Mouse (Mus musculus): ENCODE results near the gene Ttc7b. TPM values are rescaled to one million over a fixed set of nuclear protein-coding genes. Genes with fewer than 3 reads are reported as not detected.

Gene Ttc7b
- polyA plus RNA-seq, 1 experiment from 2014 or later, result 7.4 TPM

GRCm38 (mm10) chr12:100425028-100425427 is 95.6 kb downstream of the Ttc7b start:
- no peaks in the 10 kb centered on the region for H3K9me3 ChIP-seq (ENCODE audit: control insufficient read depth, low read length)
- no peak overlapping the region for H3K4me2 ChIP-seq (ENCODE audit: low read length)
- ATAC-seq, result no peak
- no peaks in the 10 kb centered on the region for H3K27me3 ChIP-seq (replicated peaks; ENCODE audit: control insufficient read depth, insufficient read depth, low read length)
- 0 out of 2 replicates have a peak, but pooled peaks cover 2% of the 10 kb centered on the region for H3K4me1 ChIP-seq (replicated peaks; ENCODE audit: control insufficient read depth, insufficient read depth, low read length)
- H3K27ac ChIP-seq (ENCODE audit: low read length), result no peak overlapping the region
- H3K9ac ChIP-seq (replicated peaks; ENCODE audit: low read depth, low read length), result no peak overlapping the region
- 97% methylated on average over 6 of the region's 6 CpGs for WGBS
- H3K36me3 ChIP-seq (ENCODE audit: control insufficient read depth, insufficient read depth), result no peaks in the 10 kb centered on the region
- H3K4me3 ChIP-seq (replicated peaks; ENCODE audit: low read length), result no peak overlapping the region

- Histone ChIP-seq H3K9me3 (ENCODE audit: control insufficient read depth, low read length) (no peaks in the 10 kb centered on the region), H3K27me3 (replicated peaks; ENCODE audit: control insufficient read depth, insufficient read depth, low read length) (no peaks in the 10 kb centered on the region), H3K4me3 (replicated peaks; ENCODE audit: low read length) (no peak overlapping the region), H3K4me1 (replicated peaks; ENCODE audit: control insufficient read depth, insufficient read depth, low read length) (no peaks in the 10 kb centered on the region), H3K4me2 (ENCODE audit: low read length) (no peak overlapping the region), H3K36me3 (ENCODE audit: control insufficient read depth, insufficient read depth) (no peaks in the 10 kb centered on the region), H3K9ac (replicated peaks; ENCODE audit: low read depth, low read length) (no peak overlapping the region), H3K27ac (ENCODE audit: low read length) (no peak overlapping the region)
- WGBS, result 50% methylated on average over 6 of the region's 6 CpGs
- no peak for ATAC-seq
Measured at GRCm38 (mm10) chr12:100422286-100422820, 98.3 kb downstream of the Ttc7b start.

- ATAC-seq, result peak; percentile 61
- H3K4me1 ChIP-seq (replicated peaks; ENCODE audit: control insufficient read depth, insufficient read depth, low read length), result no peaks in the 10 kb centered on the region
- no peaks in the 10 kb centered on the region for H3K9me3 ChIP-seq (ENCODE audit: control insufficient read depth, low read length)
- no peak overlapping the region for H3K4me2 ChIP-seq (ENCODE audit: low read length)
- no peaks in the 10 kb centered on the region for H3K27me3 ChIP-seq (replicated peaks; ENCODE audit: control insufficient read depth, insufficient read depth, low read length)
- H3K27ac ChIP-seq (ENCODE audit: low read length), result no peak overlapping the region
- H3K9ac ChIP-seq (replicated peaks; ENCODE audit: low read depth, low read length), result no peak overlapping the region
- no peaks in the 10 kb centered on the region for H3K36me3 ChIP-seq (ENCODE audit: control insufficient read depth, insufficient read depth)
- H3K4me3 ChIP-seq (replicated peaks; ENCODE audit: low read length), result no peak overlapping the region
- 52% methylated on average over 6 of the region's 6 CpGs for WGBS
Measured at GRCm38 (mm10) chr12:100421538-100421937, 99.1 kb downstream of the Ttc7b start.

- Histone ChIP-seq H3K27ac (ENCODE audit: low read length) (no peak overlapping the region), H3K36me3 (ENCODE audit: control insufficient read depth, insufficient read depth) (no peaks in the 10 kb centered on the region), H3K4me2 (ENCODE audit: low read length) (no peak overlapping the region), H3K9ac (replicated peaks; ENCODE audit: low read depth, low read length) (no peak overlapping the region), H3K9me3 (ENCODE audit: control insufficient read depth, low read length) (no peaks in the 10 kb centered on the region), H3K27me3 (replicated peaks; ENCODE audit: control insufficient read depth, insufficient read depth, low read length) (no peaks in the 10 kb centered on the region), H3K4me1 (replicated peaks; ENCODE audit: control insufficient read depth, insufficient read depth, low read length) (no peaks in the 10 kb centered on the region), H3K4me3 (replicated peaks; ENCODE audit: low read length) (no peak overlapping the region)
- no peak for ATAC-seq
- 67% methylated on average over 6 of the region's 6 CpGs for WGBS
Measured at GRCm38 (mm10) chr12:100420903-100421302, 99.7 kb downstream of the Ttc7b start.

- H3K4me3 ChIP-seq (replicated peaks; ENCODE audit: low read length), result no peak overlapping the region
- no peaks in the 10 kb centered on the region for H3K27me3 ChIP-seq (replicated peaks; ENCODE audit: control insufficient read depth, insufficient read depth, low read length)
- H3K36me3 ChIP-seq (ENCODE audit: control insufficient read depth, insufficient read depth), result no peaks in the 10 kb centered on the region
- H3K4me1 ChIP-seq (replicated peaks; ENCODE audit: control insufficient read depth, insufficient read depth, low read length), result no peaks in the 10 kb centered on the region
- no peak overlapping the region for H3K4me2 ChIP-seq (ENCODE audit: low read length)
- H3K27ac ChIP-seq (ENCODE audit: low read length), result no peak overlapping the region
- H3K9ac ChIP-seq (replicated peaks; ENCODE audit: low read depth, low read length), result no peak overlapping the region
- 71% methylated on average over 9 of the region's 9 CpGs for WGBS
- no peaks in the 10 kb centered on the region for H3K9me3 ChIP-seq (ENCODE audit: control insufficient read depth, low read length)
- no peak for ATAC-seq
Measured at GRCm38 (mm10) chr12:100419946-100420874, 100.4 kb downstream of the Ttc7b start.

- no peaks in the 10 kb centered on the region for H3K9me3 ChIP-seq (ENCODE audit: control insufficient read depth, low read length)
- no peak overlapping the region for H3K27ac ChIP-seq (ENCODE audit: low read length)
- WGBS, result 84% methylated on average over 6 of the region's 6 CpGs
- no peaks in the 10 kb centered on the region for H3K4me1 ChIP-seq (replicated peaks; ENCODE audit: control insufficient read depth, insufficient read depth, low read length)
- H3K36me3 ChIP-seq (ENCODE audit: control insufficient read depth, insufficient read depth), result 0 out of 2 replicates have a peak, but pooled peaks cover 7% of the 10 kb centered on the region
- H3K9ac ChIP-seq (replicated peaks; ENCODE audit: low read depth, low read length), result no peak overlapping the region
- ATAC-seq, result no peak
- no peak overlapping the region for H3K4me3 ChIP-seq (replicated peaks; ENCODE audit: low read length)
- H3K4me2 ChIP-seq (ENCODE audit: low read length), result no peak overlapping the region
- no peaks in the 10 kb centered on the region for H3K27me3 ChIP-seq (replicated peaks; ENCODE audit: control insufficient read depth, insufficient read depth, low read length)
Measured at GRCm38 (mm10) chr12:100415802-100416201, 104.8 kb downstream of the Ttc7b start.

- Histone ChIP-seq H3K4me2 (ENCODE audit: low read length) (no peak overlapping the region), H3K4me3 (replicated peaks; ENCODE audit: low read length) (no peak overlapping the region), H3K4me1 (replicated peaks; ENCODE audit: control insufficient read depth, insufficient read depth, low read length) (no peaks in the 10 kb centered on the region), H3K27ac (ENCODE audit: low read length) (no peak overlapping the region), H3K27me3 (replicated peaks; ENCODE audit: control insufficient read depth, insufficient read depth, low read length) (no peaks in the 10 kb centered on the region), H3K36me3 (ENCODE audit: control insufficient read depth, insufficient read depth) (0 out of 2 replicates have a peak, but pooled peaks cover 7% of the 10 kb centered on the region), H3K9me3 (ENCODE audit: control insufficient read depth, low read length) (no peaks in the 10 kb centered on the region), H3K9ac (replicated peaks; ENCODE audit: low read depth, low read length) (no peak overlapping the region)
- no peak for ATAC-seq
- WGBS, result 87% methylated on average over 14 of the region's 14 CpGs
Measured at GRCm38 (mm10) chr12:100414717-100415398, 105.8 kb downstream of the Ttc7b start.

GRCm38 (mm10) chr12:100408714-100409113 is 111.9 kb downstream of the Ttc7b start:
- no peak overlapping the region for H3K9ac ChIP-seq (replicated peaks; ENCODE audit: low read depth, low read length)
- H3K4me1 ChIP-seq (replicated peaks; ENCODE audit: control insufficient read depth, insufficient read depth, low read length), result peaks cover 21% of the 10 kb centered on the region
- no peaks in the 10 kb centered on the region for H3K27me3 ChIP-seq (replicated peaks; ENCODE audit: control insufficient read depth, insufficient read depth, low read length)
- no peak overlapping the region for H3K4me3 ChIP-seq (replicated peaks; ENCODE audit: low read length)
- H3K27ac ChIP-seq (ENCODE audit: low read length), result no peak overlapping the region
- WGBS, result 54% methylated on average over 11 of the region's 11 CpGs
- no peak overlapping the region for H3K4me2 ChIP-seq (ENCODE audit: low read length)
- 0 out of 2 replicates have a peak, but pooled peaks cover 2% of the 10 kb centered on the region for H3K36me3 ChIP-seq (ENCODE audit: control insufficient read depth, insufficient read depth)
- no peaks in the 10 kb centered on the region for H3K9me3 ChIP-seq (ENCODE audit: control insufficient read depth, low read length)
- ATAC-seq, result peak; percentile 36; the same call in 1 of the 2 replicates

GRCm38 (mm10) chr12:100408143-100408542 is 112.5 kb downstream of the Ttc7b start:
- Histone ChIP-seq H3K9ac (replicated peaks; ENCODE audit: low read depth, low read length) (no peak overlapping the region), H3K9me3 (ENCODE audit: control insufficient read depth, low read length) (no peaks in the 10 kb centered on the region), H3K4me3 (replicated peaks; ENCODE audit: low read length) (no peak overlapping the region), H3K4me1 (replicated peaks; ENCODE audit: control insufficient read depth, insufficient read depth, low read length) (peaks cover 21% of the 10 kb centered on the region), H3K27ac (ENCODE audit: low read length) (no peak overlapping the region), H3K27me3 (replicated peaks; ENCODE audit: control insufficient read depth, insufficient read depth, low read length) (no peaks in the 10 kb centered on the region), H3K36me3 (ENCODE audit: control insufficient read depth, insufficient read depth) (no peaks in the 10 kb centered on the region), H3K4me2 (ENCODE audit: low read length) (no peak overlapping the region)
- WGBS, result 11% methylated on average over 8 of the region's 8 CpGs
- ATAC-seq, result peak; percentile 59; the same call in 1 of the 2 replicates
